Mouse (Mus musculus) NIH3T3 (cell line): Measurements from ENCODE around the gene Olfr297.

Experiments used
- DNase-seq: peaks from one replicate; pipeline ENCODE4 v3.0.0-alpha.2; 2012; ENCODE audit warnings: low read depth

Olfr297 gene

DNA sequence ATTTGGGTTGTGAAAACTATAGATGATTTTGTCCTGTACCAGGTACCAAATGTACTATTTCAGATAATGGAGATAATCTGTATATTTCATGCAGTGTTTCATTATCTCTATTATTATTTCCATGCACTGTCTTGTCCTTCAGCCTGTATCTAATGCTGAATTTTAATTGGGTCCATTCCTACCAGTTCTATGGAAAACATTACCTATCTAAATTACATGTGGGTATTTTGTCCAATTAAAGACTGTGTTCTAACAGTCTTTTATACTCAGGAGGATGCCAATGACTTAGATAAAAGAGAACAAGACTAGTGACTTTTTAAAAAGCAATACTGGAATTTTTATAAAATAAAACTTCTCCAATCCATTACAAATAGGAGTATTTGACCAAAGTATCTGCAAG lies at the start of gene Olfr297:
Gene Olfr297 (plus strand): TSS at position 301 of the 400 bp plus-strand sequence.
- no peak for DNase-seq

DNA sequence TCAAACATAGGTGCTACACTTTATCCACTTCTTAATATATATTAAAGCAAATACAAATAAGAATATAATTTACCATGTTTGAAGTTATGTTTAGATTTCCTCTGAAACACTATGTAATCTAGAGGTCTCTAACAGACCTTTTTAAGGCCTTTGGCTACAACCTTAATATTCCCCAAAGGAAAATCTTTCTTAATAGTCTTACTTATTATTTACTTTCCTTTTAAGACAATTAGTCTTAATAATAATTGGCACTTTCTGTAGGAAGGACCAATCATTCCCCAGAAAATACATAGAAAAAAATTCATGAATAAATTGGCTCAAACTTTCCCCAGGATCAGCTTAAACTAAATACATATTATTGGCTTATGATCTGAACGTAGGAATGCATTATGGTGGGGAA lies 27.4 kb upstream of the Olfr297 start, which contains the start of gene Olfr298:
Gene Olfr298 (minus strand): TSS at position 101 of the 400 bp plus-strand sequence.
- no peak for DNase-seq
